Mouse (Mus musculus) c-Kit-positive CD71-negative TER-119-negative erythroid progenitor cells, embryonic 14.5 days (primary cell): ENCODE results near the gene Malrd1.

Source experiments
- DNase-seq: peaks from one replicate; pipeline ENCODE4 v3.0.0-alpha.2; 2013; ENCODE audit warnings: low read depth

The Malrd1 gene

DNA sequence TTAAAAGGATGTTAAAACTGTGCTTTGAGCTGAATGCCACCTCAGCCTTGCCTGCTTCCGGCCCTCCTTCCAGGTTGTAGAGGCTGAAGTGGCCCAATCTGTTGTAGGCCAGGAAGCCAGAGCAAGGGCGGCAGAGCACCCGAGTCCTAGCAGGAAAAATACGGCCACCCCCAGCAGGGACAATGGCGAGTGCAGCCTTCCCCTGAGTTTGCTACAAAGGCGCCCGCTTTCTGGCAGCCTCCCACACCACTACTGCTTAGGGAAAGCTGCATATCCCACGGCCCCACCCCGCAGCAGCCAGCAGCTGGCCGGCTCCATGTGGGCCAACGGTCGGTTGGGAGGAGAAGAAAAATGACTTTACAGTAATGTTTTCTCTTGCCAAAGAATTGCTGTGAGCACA, 503.5 kb downstream of the Malrd1 start:
- DNase-seq = no peak

- DNase-seq = no peak
These were observed 505.3 kb downstream of the Malrd1 start for GRCm38 (mm10) chr2:16031559-16031958.

DNA sequence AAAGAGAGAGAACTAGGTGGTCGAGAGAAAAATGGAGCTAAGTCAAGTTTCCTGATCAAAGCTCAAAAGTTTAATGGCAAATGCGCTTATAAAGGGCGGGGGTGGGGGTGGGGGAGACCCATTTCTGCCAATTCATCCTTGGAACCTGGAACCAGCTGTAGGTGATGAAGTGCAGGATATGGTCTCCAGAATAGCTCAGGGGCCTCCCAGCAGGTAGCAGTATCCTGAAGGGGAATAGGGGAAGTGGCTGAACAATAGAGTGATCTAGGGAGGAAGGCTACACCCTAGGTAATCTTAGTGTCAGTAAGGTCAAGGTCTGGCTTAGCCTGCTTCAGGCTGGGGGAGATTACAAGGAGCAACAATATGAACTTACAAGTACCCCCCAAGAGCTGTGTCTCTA, 506.5 kb downstream of the Malrd1 start:
- no peak for DNase-seq

DNA sequence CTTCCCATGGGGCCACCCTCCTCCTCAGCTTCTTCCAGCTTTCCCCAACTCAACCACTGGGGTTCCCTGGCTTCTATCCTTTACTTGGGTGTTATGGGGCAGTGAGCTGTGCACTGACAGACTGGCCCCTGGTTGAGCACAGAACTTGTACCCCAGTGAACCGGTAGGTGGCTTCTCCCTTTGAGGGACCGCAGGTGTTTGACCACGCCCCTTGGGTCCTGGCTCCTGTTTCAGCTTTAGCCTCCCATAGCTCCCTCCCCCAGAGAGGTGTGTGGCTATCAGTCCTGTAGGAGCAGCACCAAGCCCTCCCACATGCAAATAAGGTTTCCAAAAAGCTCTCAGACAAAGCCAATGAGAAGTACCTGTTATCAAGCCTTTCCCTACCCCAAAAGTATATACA, 584.4 kb downstream of the Malrd1 start:
- no peak for DNase-seq

- DNase-seq = no peak
These were observed 587.1 kb downstream of the Malrd1 start for GRCm38 (mm10) chr2:16113333-16113732.

DNA sequence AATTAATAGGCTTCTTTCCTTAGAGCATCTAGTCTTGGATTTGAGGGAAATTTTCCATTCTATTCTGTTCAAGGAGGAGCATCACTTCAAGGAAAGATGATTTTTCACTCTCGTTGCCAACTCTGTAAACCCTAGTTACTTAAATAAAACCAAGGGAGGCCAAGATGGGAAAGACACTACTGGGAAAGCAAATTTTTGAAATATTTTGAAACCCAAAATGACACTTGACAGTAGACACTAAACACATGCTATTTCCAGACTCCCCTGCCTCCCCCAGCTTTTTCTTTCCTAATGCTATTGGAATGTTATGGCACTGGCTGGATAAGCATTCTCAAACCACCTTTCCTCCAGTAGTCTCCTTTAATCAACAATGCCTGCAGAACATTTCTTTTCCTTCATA, 621.7 kb downstream of the Malrd1 start:
- no peak for DNase-seq

DNA sequence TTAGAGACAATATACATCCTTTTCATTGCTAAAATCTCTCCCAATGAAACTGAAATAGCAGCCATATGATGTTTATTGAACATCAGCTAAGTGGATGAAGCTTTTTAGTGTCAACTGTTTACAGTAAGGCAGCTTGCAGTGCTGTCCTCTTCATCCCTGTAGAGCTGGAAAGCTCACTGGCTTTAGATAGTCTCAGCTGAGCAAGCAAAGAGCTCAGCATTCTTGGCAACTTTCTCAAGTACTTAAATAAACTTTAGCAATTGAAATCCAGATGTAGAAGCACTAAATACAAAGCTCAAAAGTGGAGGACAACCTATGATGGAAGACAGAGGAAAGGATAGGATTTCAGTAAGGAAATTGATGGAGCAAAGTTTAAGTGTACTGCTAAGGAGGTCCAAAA, 626.3 kb downstream of the Malrd1 start:
- no peak for DNase-seq

- no peak for DNase-seq
These were observed 637.1 kb downstream of the Malrd1 start for GRCm38 (mm10) chr2:16163246-16163989.

GRCm38 (mm10) chr2:16168611-16169010, 642.3 kb downstream of the Malrd1 start:
- DNase-seq = no peak

DNA sequence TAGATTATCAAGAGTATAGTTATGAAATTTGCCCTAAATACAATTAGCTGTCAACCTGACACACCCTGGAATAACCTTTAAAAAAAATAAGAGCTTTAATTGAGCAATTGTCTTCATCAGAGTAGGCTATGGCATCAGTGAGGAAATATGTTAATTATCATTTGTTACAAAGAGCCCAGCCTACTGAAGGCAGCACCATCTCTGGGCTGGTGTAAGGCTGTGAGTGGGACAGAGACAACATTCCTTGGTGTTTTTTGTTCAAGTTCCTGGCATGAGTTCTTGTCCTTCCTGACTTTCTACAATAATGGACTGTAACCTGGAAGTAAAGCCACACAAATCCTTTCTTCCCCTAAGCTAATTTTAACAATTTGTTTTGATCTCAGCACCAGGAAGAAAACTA, 645.8 kb downstream of the Malrd1 start:
- no peak for DNase-seq

DNA sequence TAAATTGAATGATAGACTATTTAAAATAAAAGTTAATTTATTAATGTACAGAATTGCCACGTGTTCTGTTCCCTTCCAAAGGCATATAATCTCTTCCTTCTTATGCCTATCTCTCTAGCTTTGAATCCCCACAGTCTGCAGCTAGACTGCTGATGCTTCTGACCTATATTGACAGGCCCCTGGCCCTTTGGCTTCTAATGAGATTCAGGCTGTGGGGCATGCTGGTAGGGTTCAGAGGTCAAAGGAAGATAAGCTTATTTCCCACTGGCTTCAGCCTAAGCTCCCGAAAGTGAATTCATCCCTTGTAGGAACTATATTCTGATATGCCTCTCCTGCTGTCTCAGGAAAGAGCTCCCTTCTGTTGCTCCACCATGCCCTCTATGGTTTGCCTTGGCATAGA, 647.1 kb downstream of the Malrd1 start:
- no peak for DNase-seq

- DNase-seq = no peak
These were observed 655.9 kb downstream of the Malrd1 start for GRCm38 (mm10) chr2:16182140-16182539.

- DNase-seq = no peak
These were observed 656.9 kb downstream of the Malrd1 start for GRCm38 (mm10) chr2:16183158-16183557.

GRCm38 (mm10) chr2:16210016-16210415, 683.7 kb downstream of the Malrd1 start:
- DNase-seq = no peak

GRCm38 (mm10) chr2:16212752-16213151, 686.5 kb downstream of the Malrd1 start:
- no peak for DNase-seq

DNA sequence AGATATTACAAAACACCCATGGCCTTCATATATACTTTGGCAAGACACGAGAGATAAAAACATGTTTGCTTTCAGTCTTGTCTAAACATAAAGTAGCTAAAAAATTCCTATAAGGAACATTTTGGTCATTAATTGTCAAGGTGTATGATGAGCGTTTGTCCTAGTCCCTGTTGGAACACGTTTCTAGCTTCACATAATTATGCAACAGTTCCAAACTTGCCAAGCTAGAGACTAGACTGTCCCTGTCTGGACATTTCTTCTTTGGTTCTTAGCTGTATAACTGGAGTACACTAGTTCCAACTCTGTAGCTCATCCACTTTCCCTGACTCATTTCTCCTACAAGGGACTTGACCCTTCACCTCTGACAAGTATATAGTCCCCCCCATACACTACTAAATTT, 687.8 kb downstream of the Malrd1 start:
- DNase-seq = no peak

GRCm38 (mm10) chr2:16228187-16228832, 702.0 kb downstream of the Malrd1 start:
- no peak for DNase-seq

DNA sequence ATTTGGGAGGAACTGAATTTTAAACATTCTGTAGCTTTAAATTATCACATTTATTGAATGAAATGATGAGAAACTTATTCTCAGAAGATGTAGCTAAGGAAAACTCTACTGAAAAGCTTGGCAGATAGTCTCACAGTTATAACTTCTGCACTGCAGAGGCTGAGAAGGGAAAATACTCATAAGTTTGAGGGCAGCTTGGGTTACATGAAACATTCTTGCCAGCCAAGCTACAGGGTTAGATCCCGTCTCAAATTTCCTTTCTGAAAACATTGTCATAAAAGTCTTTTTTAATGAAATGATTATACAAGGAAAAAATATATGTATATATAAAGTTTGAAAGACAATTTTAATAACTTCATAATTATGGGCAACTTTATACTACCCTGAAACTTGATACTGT, 714.6 kb downstream of the Malrd1 start:
- no peak for DNase-seq

GRCm38 (mm10) chr2:16243097-16243496, 716.8 kb downstream of the Malrd1 start:
- no peak for DNase-seq

GRCm38 (mm10) chr2:16248861-16249260, 722.6 kb downstream of the Malrd1 start:
- no peak for DNase-seq

GRCm38 (mm10) chr2:16252274-16252673, 726.0 kb downstream of the Malrd1 start:
- no peak for DNase-seq
